Mouse (Mus musculus) adrenal gland, postnatal 14 days (tissue): ENCODE data around the gene Mtf1. TPM values are rescaled to one million over a fixed set of nuclear protein-coding genes. Genes with fewer than 3 reads are reported as not detected.

Source experiments
- DNase-seq: peaks from one replicate; pipeline ENCODE4 v3.0.0; 2021; ENCODE audit warnings: mixed read lengths
- total RNA-seq: library from RNA; stranded (reverse); gene quantifications from 2 replicates; pipeline ENCODE4 v1.2.3, GENCODE M21; 2021

Mtf1 gene
- total RNA-seq, 1 experiment from 2014 or later, result 22.5 TPM

DNA sequence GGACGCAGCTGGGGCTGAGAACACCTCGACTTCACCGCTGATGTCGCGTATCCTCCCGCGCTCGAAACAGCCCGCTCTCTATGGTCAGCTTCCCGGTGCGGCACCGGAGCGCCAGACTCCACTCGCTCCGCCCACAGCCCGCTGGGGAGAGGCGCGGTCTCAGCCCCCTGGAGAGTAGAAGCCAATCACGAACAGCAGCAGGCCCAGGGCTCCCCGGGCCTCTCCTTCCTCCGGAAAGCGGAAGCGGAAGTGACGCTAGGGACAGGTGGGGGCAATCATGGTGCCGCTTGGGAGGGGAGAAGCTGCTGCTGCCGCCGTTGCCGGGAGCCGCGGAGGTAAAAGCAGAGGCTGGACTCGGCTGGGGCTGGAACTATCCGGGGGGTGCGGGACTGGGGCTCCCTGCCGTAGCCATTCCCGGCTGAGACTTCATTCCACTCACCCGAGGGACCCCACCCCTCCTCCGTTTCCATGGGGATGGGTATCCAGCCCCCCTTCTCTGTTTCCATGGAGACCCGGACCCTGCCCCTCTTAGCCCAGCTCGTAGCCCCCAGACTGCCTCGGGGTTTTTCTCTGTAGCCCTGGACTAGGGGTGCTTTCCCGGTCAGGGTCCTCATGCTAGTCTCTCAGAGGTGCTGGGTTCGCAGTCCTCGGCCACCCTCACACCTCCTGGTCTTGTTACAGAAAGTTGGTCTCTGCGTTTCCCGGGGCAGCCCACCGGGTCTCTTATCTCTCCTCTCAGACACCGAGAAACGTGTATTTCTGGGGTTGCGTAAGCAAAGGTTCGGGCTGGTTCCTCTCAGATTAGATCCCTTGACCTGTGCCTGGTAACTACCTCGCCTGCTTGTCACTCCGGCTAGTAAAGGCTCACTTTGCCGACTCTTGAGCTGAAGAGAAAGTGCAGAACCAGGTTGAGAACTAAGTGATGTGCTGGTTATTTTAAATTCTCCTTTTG lies 681 bp downstream of the Mtf1 start:
- peak; percentile 99 for DNase-seq

DNA sequence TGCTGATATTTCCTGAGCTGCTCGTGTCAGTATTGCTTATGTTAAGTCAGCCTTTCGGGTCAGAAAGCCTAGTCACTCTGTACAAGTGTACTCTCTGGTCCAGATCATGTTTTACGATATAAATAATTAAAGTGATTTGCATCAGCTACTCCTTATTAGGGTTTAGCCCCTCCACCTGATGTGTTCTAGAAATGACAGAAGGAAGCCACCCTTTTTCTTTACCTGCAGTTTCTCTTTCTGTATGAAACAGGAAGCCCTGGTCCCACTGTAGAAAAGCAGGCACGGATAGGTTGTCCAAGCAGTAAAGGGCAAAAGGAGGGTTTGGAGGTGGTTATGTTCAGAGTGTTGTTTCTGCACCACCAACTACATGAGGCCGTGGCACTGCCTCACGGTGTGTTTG lies 1.5 kb downstream of the Mtf1 start:
- DNase-seq, result no peak

DNA sequence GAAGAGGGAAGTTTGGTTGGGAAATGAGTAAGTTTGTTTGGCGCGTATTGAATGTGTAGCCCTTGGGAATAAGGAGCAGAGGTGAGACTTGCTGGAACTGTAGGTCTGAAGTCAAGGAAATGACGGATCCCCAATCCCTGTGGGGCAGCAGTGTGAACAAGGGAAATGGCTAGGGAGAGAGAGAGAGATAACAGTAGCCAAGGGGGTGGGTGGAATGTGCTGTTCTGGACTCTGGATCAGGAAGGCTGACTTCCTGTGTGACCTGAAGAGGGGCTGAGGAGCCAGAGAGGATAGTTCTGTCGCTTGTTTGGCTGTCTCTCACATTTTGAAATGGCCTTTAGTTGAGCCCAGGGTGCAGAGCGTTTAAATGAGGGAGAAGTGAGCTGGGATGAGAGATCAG lies 6.6 kb downstream of the Mtf1 start:
- DNase-seq, result peak; percentile 21

DNA sequence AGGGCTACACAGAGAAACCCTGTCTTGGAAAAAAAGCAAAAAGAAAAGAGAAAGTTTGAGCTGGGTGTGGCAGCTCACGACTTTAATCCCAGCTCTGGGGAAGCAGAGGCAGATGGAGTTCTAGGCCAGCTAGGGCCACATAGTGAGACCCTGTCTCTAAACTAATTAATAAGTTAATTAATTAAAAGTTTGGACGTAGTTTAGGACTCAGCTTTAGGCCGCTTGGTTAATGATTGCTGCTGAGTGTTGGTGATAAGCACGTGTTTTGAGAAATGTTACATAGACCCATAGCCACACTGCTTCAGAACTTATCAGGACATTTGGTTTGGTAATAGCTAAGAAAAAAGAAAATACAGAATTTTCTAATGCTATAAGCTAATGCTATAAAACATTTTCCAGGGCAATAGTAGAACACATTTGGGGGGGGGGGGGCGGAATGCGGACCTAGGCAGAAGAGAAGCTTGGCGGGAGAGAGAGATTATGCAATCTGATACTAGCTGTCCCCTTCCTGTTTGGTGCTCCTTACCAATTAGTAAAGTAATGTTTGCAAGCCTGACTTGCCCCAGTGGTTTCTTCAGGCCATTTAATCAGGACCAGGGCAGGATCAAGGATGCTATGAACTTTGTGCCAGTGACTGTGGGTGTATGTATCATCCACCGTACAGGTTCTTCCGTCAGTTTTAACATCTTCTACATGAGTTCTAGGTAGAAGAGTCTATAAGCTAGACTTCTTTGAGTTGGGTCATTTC lies 7.4 kb downstream of the Mtf1 start:
- DNase-seq, result no peak

DNA sequence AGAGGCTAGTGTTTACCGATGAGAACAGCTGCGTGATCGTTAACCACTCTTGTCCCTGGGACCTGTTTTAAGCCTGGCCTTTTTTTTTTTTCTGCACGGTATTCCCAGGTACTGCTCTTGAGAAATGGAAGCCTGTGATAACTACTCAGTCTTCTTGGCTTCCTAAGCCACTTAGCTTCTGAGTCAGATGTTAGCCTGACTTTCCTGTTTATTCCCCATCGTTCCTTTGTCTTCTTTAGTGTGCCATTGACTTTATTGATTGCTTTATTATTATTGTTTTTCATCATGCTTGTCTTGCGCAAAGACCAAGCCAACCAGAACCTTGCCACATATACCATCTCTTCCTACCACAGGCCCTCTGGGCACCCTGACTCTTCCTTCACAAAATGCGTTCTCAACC lies 8.2 kb downstream of the Mtf1 start:
- DNase-seq, result no peak

DNA sequence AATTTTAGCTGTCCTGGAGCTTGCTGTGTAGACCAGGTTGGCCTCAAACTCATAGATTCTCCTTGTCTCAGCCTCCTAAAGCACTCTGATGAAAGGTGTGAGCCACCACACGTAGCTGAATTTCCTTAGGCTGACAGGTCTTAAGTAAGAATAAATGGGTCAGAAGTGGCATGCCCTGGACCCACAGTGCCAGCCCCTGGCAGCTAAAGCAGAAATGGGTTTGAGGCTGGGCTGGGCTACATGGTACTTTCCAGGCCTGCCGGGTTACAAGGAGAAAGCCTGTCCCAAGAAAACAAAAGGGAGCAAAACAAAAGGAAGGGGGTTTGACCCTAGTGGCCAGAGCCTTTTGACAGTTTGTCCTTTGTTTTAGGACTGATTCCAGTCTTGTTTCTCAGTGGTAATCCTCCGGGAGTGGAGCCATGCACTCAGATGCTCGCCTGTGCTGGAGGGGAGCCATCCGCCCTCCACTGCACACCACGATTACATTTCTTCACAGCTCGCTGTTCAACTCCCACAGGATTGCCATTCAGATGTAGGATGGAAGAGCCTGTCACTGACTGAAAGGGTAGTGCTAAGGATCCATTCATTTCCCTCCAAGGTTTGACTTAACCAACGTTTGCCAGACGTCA lies 9.6 kb downstream of the Mtf1 start:
- DNase-seq, result peak; percentile 34

DNA sequence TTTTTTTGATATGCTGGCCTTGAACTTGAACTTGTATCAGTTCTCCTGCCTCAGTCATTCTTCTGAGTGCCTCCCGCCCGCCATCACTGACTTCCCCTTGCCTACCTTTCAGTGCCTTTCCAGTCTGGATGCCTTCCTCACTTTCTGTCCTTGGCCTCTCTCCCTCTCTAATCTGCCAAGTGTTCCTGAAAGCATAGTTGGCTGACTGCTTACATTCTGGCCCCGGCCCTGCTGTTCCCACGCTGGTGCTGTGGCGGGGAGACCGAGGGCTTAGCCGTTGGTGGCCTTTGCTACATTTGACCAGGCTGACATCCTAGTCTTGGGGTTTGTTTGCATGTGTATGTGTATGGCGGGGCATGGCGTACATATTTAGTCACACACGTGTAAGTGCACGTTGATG lies 14.0 kb downstream of the Mtf1 start:
- DNase-seq, result peak; percentile 48

DNA sequence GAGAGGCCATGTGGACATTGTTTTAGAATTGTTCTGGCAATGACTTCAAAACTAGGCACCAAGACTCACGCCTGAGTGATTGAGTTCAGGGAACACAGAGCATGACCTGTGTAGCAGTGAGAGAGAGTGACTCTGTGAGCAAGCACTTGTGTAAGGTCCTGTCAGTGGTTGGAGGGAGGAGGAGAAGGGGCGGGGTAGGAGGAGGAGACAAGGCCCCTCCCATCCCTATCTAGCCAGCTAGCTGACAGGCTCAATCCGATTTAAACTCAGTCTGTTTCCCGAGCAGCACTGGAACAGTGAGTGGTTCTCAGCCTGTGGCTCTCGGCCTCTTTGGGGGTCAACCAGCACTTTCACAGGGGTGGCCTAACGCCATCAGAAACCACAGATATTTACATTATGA lies 15.9 kb downstream of the Mtf1 start:
- DNase-seq, result peak; percentile 81

DNA sequence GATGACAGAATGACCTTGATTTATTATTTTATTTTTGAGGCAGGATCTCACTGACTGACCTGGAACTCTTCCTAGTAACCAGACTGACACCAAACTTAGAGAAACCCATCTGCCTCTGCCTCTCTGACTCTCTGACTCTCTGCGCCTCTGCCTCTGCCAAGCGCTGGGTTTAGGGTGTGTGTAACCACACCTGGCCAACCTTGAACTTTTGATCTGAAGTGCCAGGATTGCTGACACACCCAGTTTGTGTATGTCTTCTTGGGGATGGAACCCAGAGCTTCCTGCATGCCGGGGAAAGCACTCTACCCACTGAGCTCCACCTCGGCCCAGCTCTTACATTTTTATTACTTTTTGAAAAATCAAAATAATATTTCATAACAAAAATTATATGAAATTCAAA lies 16.9 kb downstream of the Mtf1 start:
- no peak for DNase-seq

DNA sequence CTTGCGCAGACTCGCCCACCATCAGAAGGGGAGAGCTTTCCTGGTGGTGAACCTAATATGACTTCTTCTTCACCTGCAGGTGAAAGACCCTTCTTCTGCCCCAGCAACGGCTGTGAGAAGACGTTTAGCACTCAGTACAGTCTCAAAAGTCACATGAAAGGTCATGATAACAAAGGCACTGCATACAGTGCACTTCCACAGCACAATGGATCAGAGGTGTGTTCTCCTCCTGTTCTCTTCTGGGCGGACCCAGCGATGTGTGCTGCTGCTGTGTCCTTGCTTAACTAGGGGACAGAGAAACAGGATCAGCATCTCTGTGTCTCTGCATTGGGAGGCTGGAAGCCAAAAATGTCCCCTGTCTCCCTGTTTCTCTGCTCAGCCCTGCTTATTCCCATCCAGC lies 23.1 kb downstream of the Mtf1 start:
- DNase-seq, result no peak

DNA sequence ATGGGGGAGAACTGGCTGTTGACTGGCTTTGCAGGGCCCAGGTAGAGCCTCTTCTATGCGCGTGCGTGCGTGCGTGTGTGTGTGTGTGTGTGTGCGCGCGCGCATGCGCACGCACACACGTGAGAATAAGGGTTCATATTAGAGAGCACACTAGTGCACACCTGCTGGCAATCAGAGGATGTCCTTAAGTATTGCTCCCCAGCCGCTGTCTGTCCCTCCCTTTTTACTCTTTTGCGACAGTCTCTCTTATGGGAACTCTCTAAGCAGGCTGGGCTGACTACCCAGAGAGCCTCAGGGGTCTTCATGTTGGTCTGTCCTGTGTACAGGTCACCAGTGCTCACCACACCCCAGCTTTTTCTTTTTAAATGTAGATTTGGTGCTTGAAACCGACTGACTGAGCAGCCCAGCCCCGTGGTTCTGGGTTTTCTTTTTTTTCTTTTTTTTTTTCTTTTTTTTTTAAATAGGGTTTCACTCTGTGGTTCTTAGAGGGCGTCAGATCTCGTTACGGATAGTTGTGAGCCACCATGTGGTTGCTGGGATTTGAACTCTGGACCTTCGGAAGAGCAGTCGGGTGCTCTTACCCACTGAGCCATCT lies 23.6 kb downstream of the Mtf1 start:
- DNase-seq, result no peak

DNA sequence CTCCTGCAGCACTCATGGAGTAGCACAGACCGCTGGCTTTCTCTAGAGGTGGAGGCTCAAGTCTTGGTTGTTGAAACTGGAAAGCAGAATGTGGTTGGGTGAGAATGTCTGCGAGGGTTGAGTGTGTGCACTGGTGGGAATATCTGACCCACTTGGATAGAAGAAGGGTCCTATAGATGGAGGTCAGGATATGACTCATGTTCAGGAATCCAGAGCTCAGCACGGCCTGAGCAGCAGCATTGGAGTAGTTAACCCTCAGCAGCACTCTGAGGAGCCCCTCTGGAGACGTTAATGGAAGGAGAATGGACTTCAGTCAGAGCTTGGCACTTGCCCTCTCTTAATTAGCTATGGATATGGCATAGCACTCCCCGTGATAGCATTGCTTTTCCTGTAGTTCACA lies 27.8 kb downstream of the Mtf1 start:
- DNase-seq, result no peak

DNA sequence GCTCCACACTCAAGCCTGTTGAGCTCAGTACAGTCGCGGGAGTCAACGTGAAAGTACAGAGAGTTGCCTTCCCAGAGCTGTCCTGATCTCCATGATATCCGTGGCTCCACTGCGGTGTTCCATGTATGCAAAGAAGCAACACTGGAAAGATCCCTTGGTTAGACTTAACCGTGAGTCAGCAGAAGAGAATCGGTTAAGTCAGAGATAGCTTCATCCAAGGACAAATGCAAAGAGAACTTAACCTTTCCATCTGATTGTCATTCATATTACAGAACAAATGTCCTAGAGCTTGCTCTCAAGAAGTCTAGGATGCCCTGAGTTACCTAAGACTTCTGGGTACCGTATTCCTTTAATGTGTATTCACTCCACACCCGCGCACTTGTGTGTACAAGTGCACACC lies 30.9 kb downstream of the Mtf1 start:
- no peak for DNase-seq

DNA sequence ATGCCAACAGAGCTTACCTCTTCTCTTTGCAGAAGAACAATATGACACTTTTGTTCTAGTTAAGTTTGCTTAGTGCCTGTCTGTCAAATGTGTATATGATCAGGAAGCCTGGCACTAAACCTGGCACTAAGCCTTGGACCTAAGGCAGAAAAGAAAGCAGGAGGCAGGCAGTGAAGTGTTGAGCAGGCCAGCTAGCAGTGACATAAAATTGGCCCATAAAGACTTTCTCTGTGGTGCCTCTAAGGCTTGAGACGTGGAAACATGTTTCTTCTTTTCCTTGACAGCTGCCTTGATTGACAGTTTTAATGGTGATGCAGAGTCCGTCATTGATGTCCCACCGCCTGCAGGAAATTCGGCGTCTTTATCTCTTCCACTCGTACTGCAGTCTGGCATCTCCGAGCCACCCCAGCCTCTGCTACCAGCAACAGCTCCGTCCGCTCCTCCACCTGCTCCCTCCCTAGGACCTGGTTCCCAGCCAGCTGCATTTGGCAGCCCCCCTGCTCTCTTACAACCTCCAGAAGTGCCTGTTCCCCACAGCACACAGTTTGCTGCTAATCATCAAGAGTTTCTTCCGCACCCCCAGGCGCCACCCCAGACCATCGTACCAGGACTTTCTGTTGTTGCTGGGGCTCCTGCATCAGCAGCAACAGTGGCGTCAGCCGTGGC lies 36.3 kb downstream of the Mtf1 start:
- DNase-seq, result no peak

DNA sequence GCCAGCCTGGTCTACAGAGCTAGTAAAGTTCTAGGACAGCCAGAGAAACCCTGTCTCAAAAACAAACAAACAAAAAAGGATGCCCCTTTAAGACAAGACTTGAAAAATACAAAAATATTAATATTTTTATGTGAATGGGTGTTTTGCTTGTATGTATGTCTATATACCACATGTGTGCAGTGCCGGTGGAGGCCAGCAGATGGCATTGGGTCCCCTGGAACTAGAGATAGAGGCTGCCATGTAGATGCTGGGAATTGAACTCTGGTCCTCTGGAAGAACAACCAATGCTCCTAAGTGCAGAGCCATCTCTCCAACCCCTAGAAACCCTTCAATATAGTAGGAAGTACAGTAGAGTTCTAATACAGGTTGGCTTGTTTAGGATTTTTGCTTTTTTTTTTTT lies 39.1 kb downstream of the Mtf1 start:
- DNase-seq, result no peak

DNA sequence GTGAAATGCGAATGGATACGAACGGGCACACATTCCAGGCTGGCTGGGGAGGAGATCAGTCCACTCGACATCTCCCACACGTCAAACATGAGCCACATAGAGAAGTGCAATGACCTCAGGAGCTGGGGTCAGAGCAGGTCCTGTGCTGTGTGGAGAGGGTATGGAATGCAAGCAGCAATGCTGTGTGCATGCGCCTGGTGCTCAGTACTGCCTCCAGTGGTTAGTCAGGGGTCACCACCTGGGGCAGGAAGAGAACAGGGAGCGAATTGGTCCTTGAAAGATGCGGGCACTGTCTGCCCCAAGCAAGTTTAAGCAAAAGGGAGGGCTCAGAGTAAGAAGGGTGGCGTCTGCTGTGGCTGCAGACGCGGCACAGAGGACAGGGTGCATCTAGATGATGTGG lies 41.6 kb downstream of the Mtf1 start:
- peak; percentile 74 for DNase-seq

DNA sequence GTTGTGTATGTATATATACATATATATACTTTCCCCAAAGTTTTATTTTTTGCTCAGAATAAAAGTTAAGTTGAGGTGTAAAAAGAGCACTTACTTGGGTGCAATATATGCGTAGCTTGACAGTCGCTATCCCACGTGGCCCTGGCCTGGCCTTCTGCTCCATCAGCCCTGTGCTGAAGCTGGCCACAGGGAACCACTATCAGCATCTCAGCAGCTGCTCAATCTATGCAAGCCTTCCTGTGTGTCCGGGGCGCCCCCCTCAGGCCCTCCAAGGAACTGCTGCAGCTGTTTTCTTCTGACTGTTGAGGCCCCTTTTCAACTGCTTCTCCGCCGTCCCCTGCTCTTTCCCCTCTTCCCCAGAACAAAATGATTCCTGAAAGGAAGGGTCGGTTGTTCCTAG lies 45.7 kb downstream of the Mtf1 start:
- peak; percentile 91 for DNase-seq

DNA sequence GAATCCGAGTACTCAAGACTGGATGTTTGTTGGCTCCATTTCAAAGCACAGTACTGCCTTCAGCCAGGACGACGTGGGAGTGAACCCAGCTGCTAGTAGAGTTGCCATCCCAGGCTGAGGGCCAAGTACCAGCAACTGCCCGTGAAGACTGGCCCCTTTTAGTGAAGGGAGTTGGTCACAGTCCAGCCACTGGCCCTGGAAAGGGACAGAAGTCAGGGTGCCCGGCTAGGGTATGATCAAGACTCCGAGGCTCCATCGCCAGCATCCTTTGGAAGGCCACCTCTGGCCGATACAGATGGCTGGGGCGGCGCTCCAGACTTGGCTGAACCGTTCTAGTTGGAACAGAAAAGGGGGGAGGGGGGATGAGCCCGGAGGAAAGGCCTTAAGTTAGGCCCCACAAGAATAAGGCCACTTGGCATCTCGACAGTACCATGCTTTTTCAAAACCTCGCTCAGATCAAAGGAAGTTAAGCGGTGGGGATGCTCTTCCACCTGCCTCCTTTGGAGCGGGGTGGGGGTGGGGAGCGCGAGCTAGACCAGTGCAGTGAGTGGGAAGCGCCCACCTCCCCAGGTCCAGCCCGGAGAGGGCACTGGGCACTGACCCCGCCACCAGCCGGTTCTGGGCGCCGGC lies 47.8 kb downstream of the Mtf1 start:
- peak; percentile 66 for DNase-seq

DNA sequence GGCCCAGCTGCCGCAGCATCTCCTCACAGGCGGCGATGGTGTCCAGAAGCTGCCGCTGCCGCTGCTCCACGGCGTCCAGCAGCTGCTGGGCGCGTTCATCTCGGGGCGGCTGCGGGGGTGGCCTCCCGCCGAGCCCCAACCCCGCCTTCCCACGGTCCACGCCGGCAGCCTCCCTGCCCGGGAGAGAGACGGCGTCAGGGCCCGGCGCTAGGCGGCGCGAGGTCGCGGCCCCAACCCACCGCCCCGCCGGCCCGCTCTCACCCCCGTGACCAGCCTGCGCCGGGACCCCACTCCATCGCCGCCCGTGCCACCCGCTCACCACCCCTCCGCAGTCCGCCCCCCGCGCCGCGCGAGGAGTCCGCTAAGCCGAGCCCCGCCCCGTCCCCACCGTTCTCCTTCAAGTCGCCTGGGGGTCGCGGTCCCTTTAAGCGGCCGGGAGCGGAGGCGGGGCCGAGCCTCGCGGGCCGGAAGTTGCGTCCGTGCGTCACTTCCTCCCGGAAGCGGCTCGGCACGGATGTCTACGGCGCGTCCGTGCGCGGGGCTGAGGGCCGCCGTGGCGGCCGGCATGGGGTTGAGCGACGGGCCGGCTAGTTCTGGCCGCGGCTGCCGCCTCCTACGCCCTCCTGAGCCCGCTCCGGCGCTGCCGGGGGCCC lies 48.5 kb downstream of the Mtf1 start, which contains the start of gene Yrdc:
Yrdc (plus strand) TSS at position 419 of the 653 bp plus-strand sequence.
- peak; percentile 97 for DNase-seq

DNA sequence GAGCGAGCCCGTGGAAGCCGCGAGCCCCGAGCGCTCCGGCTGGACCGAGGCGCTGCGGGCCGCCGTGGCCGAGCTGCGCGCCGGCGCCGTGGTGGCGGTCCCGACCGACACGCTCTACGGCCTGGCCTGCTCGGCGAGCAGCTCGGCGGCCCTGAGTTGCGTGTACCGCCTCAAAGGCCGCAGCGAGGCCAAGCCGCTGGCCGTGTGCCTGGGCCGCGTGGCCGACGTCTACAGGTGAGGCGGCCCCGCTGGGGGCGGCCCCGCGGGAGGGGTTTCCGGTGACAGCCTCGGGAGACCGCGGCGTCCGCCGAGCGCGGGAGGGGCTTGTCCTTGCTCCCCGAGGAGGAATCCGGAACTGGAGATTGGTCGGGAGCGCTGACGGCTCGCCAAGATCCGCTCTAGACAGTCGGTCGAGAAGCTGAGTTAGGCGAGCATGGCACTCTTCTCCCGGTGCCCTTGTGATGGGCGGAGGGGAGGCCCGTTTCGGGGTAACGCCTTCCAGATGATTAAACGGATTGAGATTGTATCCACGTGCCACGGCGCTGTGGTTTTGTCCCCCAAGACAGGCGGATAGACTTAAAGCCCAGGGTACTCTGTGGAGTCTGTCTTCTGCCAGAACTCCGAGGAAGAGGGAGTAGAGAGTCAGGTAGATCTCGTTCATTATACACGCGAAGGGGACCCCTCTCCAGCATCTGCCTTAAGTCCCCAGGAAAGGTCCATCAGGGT lies 49.2 kb downstream of the Mtf1 start, which contains the start of gene 1110065P20Rik:
1110065P20Rik (minus strand) TSS at position 264 of the 726 bp plus-strand sequence.
- peak; percentile 93 for DNase-seq
